Mouse (Mus musculus): ENCODE measurements around the gene Igfbp4. TPM values are rescaled to one million over a fixed set of nuclear protein-coding genes. Genes with fewer than 3 reads are reported as not detected.

The Igfbp4 gene
- polyA plus RNA-seq, 1 experiment from 2014 or later = 151 TPM

DNA sequence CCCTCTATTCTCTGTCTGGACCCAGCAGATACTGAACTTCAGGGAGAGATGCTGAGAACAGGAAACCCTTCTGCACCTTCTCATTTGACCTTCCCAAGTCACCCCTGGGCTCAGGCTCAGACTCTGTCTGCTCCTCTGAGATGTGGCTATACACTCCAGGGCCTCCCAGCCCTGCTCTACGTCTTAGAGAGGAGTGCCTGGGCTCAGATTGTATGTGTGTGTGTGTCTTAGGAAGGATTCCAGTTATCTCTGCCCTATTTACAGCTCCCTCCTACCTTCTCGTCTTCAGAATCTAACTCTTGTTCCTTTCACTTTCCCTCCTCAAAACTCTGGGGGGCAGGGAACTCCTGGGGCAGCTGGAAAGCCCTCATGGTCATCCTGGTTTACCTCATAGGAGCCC, 47.4 kb downstream of the Igfbp4 start:
- Histone ChIP-seq H3K4me1 (no peaks in the 10 kb centered on the region), H3K9ac (replicated peaks) (no peak overlapping the region), H3K27me3 (replicated peaks) (no peaks in the 10 kb centered on the region), H3K36me3 (no peaks in the 10 kb centered on the region), H3K27ac (replicated peaks) (no peak overlapping the region), H3K9me3 (replicated peaks) (no peaks in the 10 kb centered on the region), H3K4me3 (replicated peaks) (no peak overlapping the region), H3K4me2 (no peak overlapping the region)
- no peak for ATAC-seq (ENCODE audit: low FRiP score)
- WGBS = 71% methylated on average over 2 of the region's 2 CpGs

DNA sequence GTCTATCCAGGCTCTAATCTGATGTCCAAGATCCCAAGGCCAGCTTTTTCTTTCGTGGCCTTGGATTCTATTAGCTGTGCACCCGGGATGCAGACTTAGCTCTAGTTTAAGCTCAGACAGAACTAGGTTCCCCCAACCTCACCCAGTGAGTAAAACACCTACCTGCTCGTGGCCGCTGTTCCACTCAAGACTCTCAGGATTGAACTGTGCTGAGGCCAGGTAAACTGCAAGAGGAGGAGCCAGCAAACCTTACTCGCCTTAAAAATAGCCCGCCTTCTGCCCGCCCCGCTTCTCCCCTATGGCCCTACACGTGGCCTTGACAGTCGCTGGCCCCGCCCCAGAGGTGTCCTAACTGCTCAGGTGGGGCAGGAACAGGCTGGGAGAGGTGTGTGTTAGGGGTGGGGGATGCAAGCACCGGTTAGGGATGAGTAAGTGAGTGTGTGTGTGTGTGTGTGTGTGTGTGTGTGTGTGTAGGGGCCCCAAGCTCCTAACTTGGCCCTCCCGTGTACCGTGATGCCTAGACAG, 48.1 kb downstream of the Igfbp4 start, which contains the start of gene Tns4:
Gene Tns4 (minus strand): TSS at position 230 of the 525 bp plus-strand sequence.
- no peak within 1 kb of the TSS for H3K9ac ChIP-seq (replicated peaks)
- ATAC-seq (ENCODE audit: low FRiP score) = no peak
- no peak within 1 kb of the TSS for H3K27ac ChIP-seq (replicated peaks)
- no peak within 1 kb of the TSS for H3K4me2 ChIP-seq
- H3K36me3 ChIP-seq = no peaks in the 10 kb centered on the region
- no peaks in the 10 kb centered on the region for H3K27me3 ChIP-seq (replicated peaks)
- 67% methylated on average over 14 of the region's 14 CpGs for WGBS
- no peaks in the 10 kb centered on the region for H3K9me3 ChIP-seq (replicated peaks)
- H3K4me1 ChIP-seq = no peaks in the 10 kb centered on the region
- H3K4me3 ChIP-seq (replicated peaks) = no peak within 1 kb of the TSS

DNA sequence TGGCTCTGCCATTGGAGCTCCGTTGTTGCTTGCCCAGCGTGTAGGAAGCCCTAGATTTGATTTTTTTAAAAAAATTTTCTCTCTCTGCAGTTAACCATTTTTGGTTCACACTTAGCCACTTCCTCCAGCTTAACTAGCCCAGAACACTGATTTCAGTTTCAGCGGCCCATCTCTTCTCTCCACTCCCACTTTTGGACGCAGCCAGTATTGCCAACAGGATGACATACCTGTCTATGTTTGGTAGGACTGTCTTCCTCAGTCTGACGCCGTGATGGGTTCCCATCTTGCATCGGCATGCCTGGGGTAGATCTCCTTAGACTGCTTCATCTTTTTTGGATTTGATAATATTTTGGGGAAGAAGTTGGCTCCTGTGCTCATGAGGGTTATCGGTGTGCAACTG, 49.3 kb downstream of the Igfbp4 start:
- H3K9ac ChIP-seq (replicated peaks) = no peak overlapping the region
- H3K27me3 ChIP-seq (replicated peaks) = no peaks in the 10 kb centered on the region
- H3K36me3 ChIP-seq = no peaks in the 10 kb centered on the region
- WGBS = 95% methylated on average over 8 of the region's 8 CpGs
- no peaks in the 10 kb centered on the region for H3K4me1 ChIP-seq
- no peak for ATAC-seq (ENCODE audit: low FRiP score)
- no peaks in the 10 kb centered on the region for H3K9me3 ChIP-seq (replicated peaks)
- H3K4me3 ChIP-seq (replicated peaks) = no peak overlapping the region
- H3K4me2 ChIP-seq = no peak overlapping the region
- no peak overlapping the region for H3K27ac ChIP-seq (replicated peaks)

DNA sequence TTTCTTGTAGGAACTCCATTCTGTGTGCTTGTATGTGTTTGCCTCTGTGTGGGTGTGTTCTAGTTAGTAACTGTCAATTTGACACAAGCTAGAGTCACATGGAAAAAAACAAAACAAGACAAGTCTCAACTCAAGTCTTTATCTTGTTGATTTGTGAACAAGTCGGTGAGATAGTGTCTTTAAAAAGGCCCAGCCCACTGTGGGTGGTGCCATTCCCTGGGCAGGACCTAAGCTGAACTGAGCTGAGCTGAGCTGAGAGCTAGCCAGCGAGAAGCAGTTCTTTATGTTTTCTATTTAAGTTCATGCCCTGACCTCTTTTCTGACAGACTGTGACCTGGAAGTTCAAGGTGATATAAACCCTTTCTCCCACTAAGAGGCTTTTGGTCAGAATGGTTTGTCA, 50.6 kb downstream of the Igfbp4 start:
- no peak overlapping the region for H3K4me2 ChIP-seq
- ATAC-seq (ENCODE audit: low FRiP score) = no peak
- no peaks in the 10 kb centered on the region for H3K9me3 ChIP-seq (replicated peaks)
- WGBS = 74% methylated on average over 2 of the region's 2 CpGs
- H3K27me3 ChIP-seq (replicated peaks) = no peaks in the 10 kb centered on the region
- H3K36me3 ChIP-seq = no peaks in the 10 kb centered on the region
- H3K4me1 ChIP-seq = no peaks in the 10 kb centered on the region
- no peak overlapping the region for H3K27ac ChIP-seq (replicated peaks)
- H3K4me3 ChIP-seq (replicated peaks) = no peak overlapping the region
- H3K9ac ChIP-seq (replicated peaks) = no peak overlapping the region

DNA sequence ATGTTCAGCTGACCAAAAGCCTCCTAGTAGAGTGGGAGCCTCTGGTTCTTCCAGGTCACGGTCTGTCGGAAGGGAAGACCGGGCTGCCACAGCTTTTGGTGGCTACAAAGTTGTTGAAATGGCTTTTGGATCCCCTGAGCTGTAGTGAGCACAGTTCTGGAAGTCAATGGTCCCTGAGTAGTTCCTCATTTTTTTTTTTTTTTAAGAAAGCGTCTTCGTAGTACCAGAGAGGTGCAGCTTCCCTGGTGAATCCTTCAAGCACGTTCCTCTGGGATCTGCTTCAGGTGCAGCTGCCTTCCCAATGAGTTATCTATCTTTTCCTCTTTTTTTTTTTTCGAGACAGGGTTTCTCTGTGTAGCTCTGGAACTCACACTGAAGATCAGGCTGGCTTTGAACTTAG, 52.7 kb downstream of the Igfbp4 start:
- Histone ChIP-seq H3K4me3 (replicated peaks) (no peak overlapping the region), H3K27me3 (replicated peaks) (no peaks in the 10 kb centered on the region), H3K9ac (replicated peaks) (no peak overlapping the region), H3K27ac (replicated peaks) (no peak overlapping the region), H3K4me2 (no peak overlapping the region), H3K9me3 (replicated peaks) (no peaks in the 10 kb centered on the region), H3K36me3 (no peaks in the 10 kb centered on the region), H3K4me1 (no peaks in the 10 kb centered on the region)
- ATAC-seq (ENCODE audit: low FRiP score) = no peak
- 87% methylated on average over 7 of the region's 7 CpGs for WGBS

DNA sequence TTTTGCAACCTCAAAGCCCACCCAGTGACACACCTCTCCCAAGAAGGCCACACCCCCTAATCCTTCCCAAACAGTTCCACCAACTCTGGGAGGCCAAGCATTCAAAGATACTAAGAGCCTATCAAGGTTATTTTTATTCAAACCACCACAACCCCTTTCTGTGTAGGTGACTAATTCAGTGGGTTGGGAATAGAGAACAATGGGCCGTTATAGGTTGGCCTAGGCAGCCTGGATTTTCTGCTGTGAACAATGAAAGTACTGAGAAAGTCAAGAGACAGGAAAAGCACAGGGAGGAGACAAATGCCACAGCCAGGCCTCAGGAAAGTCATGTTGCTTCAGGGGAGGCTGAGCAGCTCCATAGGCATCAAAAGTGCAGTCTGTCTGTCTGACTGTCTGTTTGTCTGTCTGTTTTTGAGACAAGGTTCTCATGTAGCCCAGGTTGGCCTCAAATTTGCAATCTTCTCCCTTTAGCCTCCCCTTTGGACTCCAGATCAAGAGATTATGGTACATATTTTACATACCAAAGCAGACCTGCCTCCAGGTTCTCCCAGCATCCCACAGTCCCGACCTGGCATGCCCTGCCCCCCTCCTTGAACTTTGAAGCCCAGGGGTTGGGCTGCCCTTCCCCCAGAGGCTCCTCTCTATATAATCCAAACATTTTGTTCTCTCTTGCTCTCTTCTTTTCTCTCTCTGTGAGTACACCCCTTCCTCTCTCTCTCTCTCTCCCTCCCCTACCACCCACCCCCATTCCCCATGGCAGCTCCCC, 54.0 kb downstream of the Igfbp4 start:
- 47% methylated on average over 2 of the region's 2 CpGs for WGBS
- no peak overlapping the region for H3K9ac ChIP-seq (replicated peaks)
- no peaks in the 10 kb centered on the region for H3K36me3 ChIP-seq
- H3K27me3 ChIP-seq (replicated peaks) = no peaks in the 10 kb centered on the region
- H3K4me3 ChIP-seq (replicated peaks) = no peak overlapping the region
- no peak for ATAC-seq (ENCODE audit: low FRiP score)
- H3K4me2 ChIP-seq = no peak overlapping the region
- H3K27ac ChIP-seq (replicated peaks) = no peak overlapping the region
- no peaks in the 10 kb centered on the region for H3K9me3 ChIP-seq (replicated peaks)
- 0 out of 2 replicates have a peak, but pooled peaks cover 4% of the 10 kb centered on the region for H3K4me1 ChIP-seq

DNA sequence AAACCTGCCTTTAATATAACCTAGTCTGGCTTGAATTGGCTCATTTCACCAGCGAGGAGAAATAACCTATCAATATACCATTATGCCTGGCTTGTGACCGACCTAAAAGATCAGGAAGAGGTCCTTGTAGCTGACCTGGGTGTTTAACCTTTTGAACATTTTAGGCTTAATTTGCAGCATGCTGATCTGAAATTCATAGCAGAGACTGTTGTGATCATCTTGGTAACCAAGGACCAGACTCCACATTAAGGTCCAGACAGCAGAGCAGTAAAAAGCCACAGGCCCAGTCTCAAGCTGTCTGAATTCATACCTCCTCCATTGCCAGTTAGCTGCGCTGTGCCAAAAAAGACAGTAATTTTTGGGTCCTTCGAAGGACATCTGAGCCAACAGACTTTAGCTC, 54.7 kb downstream of the Igfbp4 start:
- Histone ChIP-seq H3K4me3 (replicated peaks) (no peak overlapping the region), H3K9me3 (replicated peaks) (no peaks in the 10 kb centered on the region), H3K27ac (replicated peaks) (no peak overlapping the region), H3K27me3 (replicated peaks) (no peaks in the 10 kb centered on the region), H3K4me2 (no peak overlapping the region), H3K9ac (replicated peaks) (no peak overlapping the region), H3K4me1 (0 out of 2 replicates have a peak, but pooled peaks cover 4% of the 10 kb centered on the region), H3K36me3 (no peaks in the 10 kb centered on the region)
- ATAC-seq (ENCODE audit: low FRiP score) = no peak
- 77% methylated on average over 4 of the region's 4 CpGs for WGBS

DNA sequence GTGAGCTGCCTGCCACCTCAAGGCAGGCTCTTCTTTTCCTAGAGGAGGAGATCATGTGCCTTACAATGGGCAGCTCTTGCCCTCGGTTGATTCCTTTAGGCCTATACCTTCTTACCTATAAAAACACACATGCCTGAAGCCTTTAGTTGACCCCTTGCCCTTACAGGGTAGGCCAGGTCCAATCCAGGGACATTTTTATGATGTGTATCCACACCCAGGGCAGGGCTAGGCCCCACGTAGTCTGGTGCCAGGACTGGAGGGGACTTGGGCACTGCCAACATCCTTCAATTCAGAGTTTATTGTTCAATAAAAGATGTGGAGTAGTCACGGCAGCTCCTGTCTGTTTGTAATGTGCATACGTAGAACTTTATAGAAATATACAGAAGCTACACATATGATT, 55.4 kb downstream of the Igfbp4 start:
- Histone ChIP-seq H3K27ac (replicated peaks) (no peak overlapping the region), H3K4me1 (0 out of 2 replicates have a peak, but pooled peaks cover 4% of the 10 kb centered on the region)
- WGBS = 69% methylated on average over 4 of the region's 4 CpGs

DNA sequence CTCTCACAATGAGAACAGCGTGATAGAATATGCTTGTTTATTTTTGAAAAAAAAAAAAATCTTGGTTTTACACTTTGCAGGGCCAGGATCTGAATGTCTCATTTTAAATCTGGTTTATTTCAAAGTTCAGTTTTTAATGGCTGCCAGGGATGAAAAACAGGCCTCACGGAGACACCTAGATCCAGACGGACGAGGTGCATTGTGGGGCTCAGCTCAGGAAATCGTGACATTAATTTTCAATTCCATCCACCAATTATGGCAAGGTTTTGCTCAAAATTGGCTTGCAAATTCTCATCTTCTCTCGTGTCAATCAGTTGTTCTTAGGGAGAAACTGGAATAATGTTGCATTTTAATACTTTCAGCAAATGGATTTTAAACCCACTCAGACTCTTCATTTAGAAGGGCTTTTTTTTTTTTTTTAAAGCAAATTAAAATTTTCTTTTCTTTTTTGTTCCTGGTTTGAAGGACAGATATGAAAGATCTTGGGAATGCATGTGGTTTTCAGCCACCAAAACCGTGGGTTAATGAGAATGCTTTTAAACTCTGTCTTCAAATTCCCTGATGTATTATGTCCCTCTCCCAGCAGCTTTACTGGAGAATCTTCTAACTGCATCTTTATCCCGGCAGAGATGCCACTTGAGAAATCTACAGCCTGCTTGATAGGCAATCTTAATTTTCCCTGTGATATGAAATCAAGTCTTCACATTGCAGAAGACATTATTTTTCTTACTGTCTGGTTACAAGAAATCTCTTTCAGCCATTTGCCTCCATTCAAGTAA, 56.1 kb downstream of the Igfbp4 start:
- Histone ChIP-seq H3K9ac (replicated peaks) (no peak overlapping the region), H3K4me1 (0 out of 2 replicates have a peak, but pooled peaks cover 4% of the 10 kb centered on the region), H3K4me2 (no peak overlapping the region), H3K9me3 (replicated peaks) (no peaks in the 10 kb centered on the region), H3K27me3 (replicated peaks) (no peaks in the 10 kb centered on the region), H3K36me3 (no peaks in the 10 kb centered on the region), H3K4me3 (replicated peaks) (no peak overlapping the region), H3K27ac (replicated peaks) (no peak overlapping the region)
- ATAC-seq (ENCODE audit: low FRiP score) = no peak
- 75% methylated on average over 8 of the region's 8 CpGs for WGBS

More for the DNA sequence above, 55.4 kb downstream of the Igfbp4 start:
- Histone ChIP-seq H3K36me3 (no peaks in the 10 kb centered on the region), H3K9me3 (replicated peaks) (no peaks in the 10 kb centered on the region), H3K9ac (replicated peaks) (no peak overlapping the region), H3K4me2 (no peak overlapping the region), H3K27me3 (replicated peaks) (no peaks in the 10 kb centered on the region), H3K4me3 (replicated peaks) (no peak overlapping the region)
- ATAC-seq (ENCODE audit: low FRiP score) = no peak

DNA sequence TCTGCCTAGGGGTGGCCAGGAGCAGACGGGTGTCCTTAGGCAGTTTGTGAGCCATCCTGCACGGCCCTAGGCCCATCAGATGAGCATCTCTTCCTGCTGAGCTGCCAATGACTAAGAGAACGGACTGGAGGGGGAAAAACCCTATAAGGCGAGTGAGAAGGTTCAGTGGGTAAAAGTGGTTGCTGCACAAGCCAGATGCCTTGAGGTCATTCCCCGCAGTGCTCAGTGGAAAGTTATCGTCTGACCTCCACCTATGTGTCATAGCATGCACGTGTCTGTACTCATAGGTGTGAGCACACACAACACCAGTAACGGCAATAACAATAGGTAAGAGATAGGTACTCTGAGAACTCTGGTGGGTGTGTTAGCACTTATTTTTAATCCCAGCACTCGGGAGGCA, 57.9 kb downstream of the Igfbp4 start:
- no peak for ATAC-seq (ENCODE audit: low FRiP score)
- Histone ChIP-seq H3K4me3 (replicated peaks) (no peak overlapping the region), H3K4me1 (0 out of 2 replicates have a peak, but pooled peaks cover 4% of the 10 kb centered on the region), H3K27me3 (replicated peaks) (no peaks in the 10 kb centered on the region), H3K9me3 (replicated peaks) (no peaks in the 10 kb centered on the region), H3K27ac (replicated peaks) (no peak overlapping the region), H3K9ac (replicated peaks) (no peak overlapping the region), H3K36me3 (no peaks in the 10 kb centered on the region), H3K4me2 (no peak overlapping the region)
- 90% methylated on average over 9 of the region's 9 CpGs for WGBS

DNA sequence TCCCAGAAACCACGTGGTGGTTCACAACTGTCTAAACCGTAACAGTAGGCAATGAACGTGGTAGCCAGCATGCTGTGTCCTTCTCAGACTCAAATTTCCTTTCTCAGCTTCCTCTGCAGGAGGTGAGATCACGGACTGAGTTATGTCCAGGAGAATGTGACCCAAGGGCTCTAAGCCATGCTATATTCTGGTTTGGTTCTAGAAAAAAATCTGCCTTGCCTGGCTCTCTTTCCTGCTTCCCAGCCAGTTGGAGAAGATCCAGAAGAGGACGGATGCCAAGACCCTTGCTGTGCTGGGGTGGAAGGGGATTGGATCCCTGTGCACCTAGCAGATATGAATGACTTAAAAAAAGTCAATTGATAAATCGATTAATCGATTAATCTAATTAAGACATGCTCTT, 58.5 kb downstream of the Igfbp4 start:
- H3K4me2 ChIP-seq = no peak overlapping the region
- no peak overlapping the region for H3K9ac ChIP-seq (replicated peaks)
- no peak overlapping the region for H3K4me3 ChIP-seq (replicated peaks)
- H3K27ac ChIP-seq (replicated peaks) = no peak overlapping the region
- H3K4me1 ChIP-seq = 0 out of 2 replicates have a peak, but pooled peaks cover 4% of the 10 kb centered on the region
- H3K36me3 ChIP-seq = no peaks in the 10 kb centered on the region
- H3K27me3 ChIP-seq (replicated peaks) = no peaks in the 10 kb centered on the region
- 80% methylated on average over 7 of the region's 7 CpGs for WGBS
- ATAC-seq (ENCODE audit: low FRiP score) = no peak
- H3K9me3 ChIP-seq (replicated peaks) = no peaks in the 10 kb centered on the region

DNA sequence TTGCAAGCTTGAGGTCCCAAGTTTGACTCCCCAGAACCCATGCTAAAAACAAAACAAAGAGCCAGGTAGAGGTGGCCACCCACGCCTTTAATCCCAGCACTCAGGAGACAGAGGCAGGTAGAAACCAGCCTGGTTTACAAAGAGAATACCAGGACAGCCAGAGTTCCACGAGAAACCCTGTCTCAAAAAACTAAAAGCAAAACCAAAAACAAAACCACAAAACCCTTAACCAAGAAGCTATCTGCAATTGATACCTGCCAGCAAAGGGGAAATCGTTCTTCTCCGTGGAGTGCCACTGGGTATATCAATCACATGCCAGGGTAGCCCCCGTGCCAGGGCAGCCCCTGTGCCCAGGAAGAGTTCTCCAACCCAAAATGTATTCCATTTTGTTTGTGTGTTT, 59.2 kb downstream of the Igfbp4 start:
- Histone ChIP-seq H3K9me3 (replicated peaks) (no peaks in the 10 kb centered on the region), H3K36me3 (no peaks in the 10 kb centered on the region), H3K27me3 (replicated peaks) (no peaks in the 10 kb centered on the region), H3K9ac (replicated peaks) (no peak overlapping the region), H3K4me2 (no peak overlapping the region), H3K27ac (replicated peaks) (no peak overlapping the region), H3K4me3 (replicated peaks) (no peak overlapping the region), H3K4me1 (0 out of 2 replicates have a peak, but pooled peaks cover 4% of the 10 kb centered on the region)
- WGBS = 91% methylated on average over 5 of the region's 5 CpGs
- ATAC-seq (ENCODE audit: low FRiP score) = no peak

All from neural tube, embryonic 15.5 days (tissue).